Mouse (Mus musculus) CH12F3 (cell line): ENCODE results near the gene Btg3.
"Not testable (repeated sequence)": the region's sequence is repeated elsewhere in the genome, so short reads cannot be mapped to it uniquely, and the experiment has no call there.

Experiments
- in situ Hi-C: fragments of 300-500 bp; cut with MboI; formaldehyde crosslinking; loops from 2 replicates; pipeline ENCODE4 v1.14.3; 2020; ENCODE audit warnings: low sequenced_read_pairs

Gene Btg3

GRCm38 (mm10) chr16:78376745-78377570, at the start of gene Btg3:
TSS of gene Btg3 (minus strand) at chr16:78377192.
- in situ Hi-C loops, result no loop called here

- in situ Hi-C loops, result no loop called here
Measured at GRCm38 (mm10) chr16:78417733-78418132, 40.7 kb upstream of the Btg3 start.

- in situ Hi-C loops, result no loop called here
Measured at GRCm38 (mm10) chr16:78416500-78416899, 39.5 kb upstream of the Btg3 start.

- in situ Hi-C loops, result no loop called here
Measured at GRCm38 (mm10) chr16:78409991-78410390, 33.0 kb upstream of the Btg3 start.

DNA sequence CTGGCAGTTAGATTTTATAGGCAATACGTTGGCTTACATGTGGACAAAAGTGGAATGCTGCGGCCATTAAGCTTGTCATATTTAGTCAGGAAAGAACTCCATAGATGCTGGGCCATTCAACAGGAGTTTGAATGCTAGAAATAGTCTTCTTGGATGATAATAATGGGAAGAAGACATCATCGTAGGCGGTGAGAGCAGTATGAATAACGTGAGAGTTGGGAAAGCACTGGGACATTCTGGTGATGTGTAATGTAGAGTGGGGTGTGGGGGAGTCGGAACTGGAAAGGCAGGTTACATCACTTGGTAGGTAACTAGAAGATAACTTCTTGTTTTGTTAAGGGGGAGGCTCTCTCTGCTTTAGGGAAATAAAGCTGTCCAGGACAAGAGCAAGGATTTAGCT, 30.9 kb upstream of the Btg3 start:
- in situ Hi-C loops, result no loop called here

DNA sequence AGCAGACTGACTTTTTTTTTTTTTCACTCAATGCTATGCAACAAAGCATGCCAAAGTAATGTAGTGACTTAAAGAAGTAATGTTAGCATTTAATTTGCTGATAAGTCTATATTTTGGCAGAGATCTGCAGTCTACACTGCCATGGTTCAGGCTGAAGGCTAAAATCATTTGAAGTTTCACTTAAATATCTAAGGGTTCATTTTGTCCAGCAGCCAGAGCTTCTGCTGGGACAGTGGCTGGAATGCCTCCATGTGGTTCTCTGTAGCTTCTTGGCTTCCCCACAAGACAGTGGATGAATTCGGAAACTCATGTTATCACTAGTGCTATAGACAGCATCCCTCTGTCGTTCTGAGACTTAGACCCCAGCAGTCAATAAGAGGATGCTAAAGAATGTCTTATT, 29.7 kb upstream of the Btg3 start:
- in situ Hi-C loops, result no loop called here

DNA sequence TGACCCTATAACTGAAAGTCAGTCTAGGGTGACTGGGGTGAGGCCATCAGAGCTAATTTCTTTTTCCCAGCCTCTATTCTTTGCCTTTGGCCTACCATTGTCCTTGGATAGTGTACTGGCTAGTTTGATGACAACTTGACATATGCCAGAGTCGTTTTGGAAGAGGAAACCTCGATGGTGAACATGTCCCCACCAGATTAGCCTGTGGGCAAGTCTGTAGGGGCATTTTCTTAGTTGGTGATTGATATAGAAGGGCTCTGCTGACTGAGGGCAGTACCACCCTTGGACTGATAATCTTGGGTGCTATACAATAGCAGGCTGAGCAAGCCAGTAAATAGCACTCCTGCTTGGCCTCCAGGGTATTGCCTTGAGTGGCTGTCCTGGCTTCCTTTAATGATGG, 25.3 kb upstream of the Btg3 start:
- in situ Hi-C loops, result no loop called here

- in situ Hi-C loops, result no loop called here
Measured at GRCm38 (mm10) chr16:78399423-78399822, 22.4 kb upstream of the Btg3 start.

- in situ Hi-C loops, result no loop called here
Measured at GRCm38 (mm10) chr16:78398734-78399133, 21.7 kb upstream of the Btg3 start.

DNA sequence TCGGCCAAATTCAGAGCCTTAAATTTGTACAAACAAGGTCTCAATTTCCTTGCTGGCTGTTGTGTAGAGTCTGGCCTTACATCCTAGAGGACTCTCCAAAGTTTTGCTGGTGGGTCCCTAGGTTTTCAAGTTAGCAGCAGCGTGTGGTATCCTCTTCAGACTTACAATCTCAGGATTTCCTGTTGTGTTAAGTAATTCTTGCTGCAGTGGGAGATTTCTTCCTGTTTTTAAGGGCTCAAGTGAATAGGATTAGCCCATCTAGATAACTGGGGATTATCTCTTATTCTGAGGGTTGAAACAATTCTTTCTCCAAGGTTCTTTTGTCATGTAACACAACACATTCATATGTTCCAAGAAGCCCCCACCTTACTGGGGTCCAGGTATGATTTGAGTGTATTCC, 14.4 kb upstream of the Btg3 start:
- in situ Hi-C loops, result no loop called here

DNA sequence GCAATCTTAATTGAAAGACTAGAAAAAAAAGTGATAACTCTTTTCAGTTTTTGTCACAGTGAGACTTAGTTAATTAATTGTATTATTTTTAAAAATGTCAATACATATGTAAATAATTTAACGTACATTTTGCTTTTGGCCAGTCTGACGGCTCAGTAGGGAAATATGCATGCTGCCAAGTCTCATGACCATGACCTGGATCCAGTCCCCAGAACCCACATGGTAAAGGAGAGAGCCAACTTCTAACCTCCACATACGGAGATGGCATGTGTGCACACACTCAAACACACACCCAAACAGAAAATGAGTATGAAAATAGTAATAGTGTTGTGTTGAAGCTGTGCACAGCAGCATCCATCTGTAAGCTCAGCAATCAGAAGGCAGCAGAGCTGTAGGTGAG, 13.0 kb upstream of the Btg3 start:
- in situ Hi-C loops, result no loop called here

- in situ Hi-C loops, result no loop called here
Measured at GRCm38 (mm10) chr16:78389122-78389521, 12.1 kb upstream of the Btg3 start.

DNA sequence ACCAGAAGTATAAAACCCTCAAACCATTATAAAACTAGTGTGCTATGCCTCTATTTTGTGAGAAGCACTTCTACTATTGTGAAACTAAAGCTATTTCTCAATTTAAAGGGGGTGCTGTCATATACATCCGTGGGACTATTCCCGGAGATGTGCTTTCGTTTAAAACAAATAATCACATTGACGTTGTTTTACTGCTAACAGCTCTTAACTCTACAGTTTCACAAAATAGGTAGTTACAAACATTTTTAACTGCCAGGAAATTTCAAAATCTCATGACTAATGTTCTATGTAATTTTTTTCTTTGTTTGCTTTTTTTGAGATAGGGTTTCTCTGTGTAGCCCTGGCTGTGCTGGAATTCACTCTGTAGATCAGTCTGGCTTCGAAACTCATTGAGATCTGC, 1.5 kb upstream of the Btg3 start:
- in situ Hi-C loops, result no loop called here

DNA sequence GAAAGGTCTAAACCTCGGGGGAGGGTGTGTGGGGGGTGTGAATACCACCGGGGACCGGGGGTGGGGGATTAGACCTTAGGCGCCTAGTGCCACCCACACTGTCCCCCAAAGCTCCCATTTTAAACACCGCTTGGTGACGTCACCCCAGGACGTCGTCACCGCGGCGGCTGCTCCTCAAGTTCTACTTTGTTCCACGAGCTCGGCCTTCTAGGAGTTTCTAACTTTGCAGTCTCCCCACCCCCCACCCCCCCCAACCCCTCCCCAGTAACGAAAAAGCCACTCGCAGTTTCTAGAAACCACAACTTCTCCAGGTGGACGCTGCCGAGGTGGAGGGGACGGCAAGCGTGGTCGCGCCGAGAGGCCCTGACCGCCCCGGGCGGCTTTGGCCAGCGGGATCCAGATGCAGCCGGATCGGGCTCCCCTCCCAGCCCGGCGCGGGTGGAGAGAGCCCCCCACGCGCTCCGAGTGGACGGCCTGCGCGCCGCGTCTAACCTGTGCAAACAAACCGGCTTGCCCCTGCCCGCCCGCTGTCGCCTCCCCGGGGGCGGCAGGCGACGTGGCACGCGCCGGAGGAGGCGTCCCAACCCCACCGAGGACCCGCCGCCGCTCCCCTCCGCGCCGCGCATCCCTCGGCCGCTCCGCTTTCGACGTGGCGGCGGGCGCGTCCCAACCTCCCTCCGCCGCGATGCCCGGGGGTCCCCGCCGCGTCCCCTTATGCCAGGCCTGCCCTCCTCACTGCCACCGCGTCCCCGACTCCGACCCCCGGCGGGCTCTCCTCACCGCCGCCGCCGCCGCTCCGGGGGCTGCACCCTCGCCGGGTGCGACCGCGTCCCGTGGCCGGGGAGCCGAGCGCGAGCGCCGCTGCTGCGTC, 936 bp downstream of the Btg3 start:
- in situ Hi-C loops, result no loop called here

DNA sequence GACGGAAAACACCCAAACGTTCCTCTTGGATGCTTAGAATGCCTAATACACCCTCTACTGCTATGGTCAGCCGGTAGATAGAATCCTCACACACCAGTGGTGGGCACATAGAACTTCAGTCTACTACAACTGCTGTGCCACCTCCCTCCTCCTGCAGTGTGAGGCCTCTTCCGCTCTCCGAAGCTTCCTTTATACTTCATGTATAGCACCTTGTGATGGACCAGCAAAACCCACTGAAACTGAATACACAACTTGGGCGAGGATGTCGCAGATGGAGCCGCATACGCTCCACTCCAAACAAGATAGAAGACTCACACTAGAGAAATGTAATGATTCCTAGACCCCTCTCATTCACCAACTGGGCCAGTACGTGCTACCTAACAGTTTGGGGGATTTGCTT, 1.8 kb downstream of the Btg3 start:
- in situ Hi-C loops, result no loop called here

GRCm38 (mm10) chr16:78373743-78374142, 3.2 kb downstream of the Btg3 start:
- in situ Hi-C loops, result no loop called here

GRCm38 (mm10) chr16:78372786-78373185, 4.2 kb downstream of the Btg3 start:
- in situ Hi-C loops, result no loop called here

GRCm38 (mm10) chr16:78371491-78372046, 5.4 kb downstream of the Btg3 start:
- in situ Hi-C loops, result no loop called here

GRCm38 (mm10) chr16:78364554-78364953, 12.4 kb downstream of the Btg3 start:
- in situ Hi-C loops, result not testable (repeated sequence)

DNA sequence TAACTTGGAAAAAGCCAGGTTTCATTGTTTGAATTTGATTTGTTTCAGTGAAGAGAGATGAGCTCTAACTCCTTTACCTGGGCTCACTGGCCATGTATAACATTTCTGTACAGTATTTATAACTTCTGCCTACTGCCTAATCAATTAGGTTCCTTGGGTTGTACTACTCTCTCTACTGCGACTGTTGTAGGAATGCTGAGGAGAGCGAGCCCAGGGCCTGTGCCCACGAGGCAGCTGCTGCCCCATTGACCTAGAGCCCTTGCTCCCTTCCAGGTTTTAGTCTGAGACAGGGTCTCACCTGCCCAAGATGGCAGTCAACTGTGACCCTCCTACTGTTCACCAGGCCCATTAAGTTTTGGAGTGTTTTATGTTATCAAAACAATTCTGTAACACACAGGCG, 15.5 kb downstream of the Btg3 start:
- in situ Hi-C loops, result no loop called here

DNA sequence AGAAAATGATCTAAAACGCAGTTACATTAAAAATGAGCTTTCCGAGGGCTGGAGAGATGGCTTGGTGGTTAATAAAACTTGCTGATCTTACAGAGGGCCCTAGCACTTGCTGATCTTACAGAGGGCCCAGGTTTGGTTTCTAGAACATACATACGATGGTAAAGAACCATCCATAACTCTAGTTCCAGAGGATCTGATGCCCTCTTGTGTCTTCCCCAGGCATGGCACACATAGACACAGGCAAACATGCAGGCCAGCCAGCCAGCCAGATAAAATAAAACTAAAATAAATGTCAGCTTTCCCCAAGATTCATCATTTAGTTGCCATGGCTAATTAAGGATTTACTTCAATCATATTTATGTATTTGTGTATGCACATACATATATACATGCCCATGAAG, 19.2 kb downstream of the Btg3 start:
- in situ Hi-C loops, result no loop called here
